Mouse (Mus musculus) G1E (cell line): ENCODE data around the gene Ndufv2. TPM values are rescaled to one million over a fixed set of nuclear protein-coding genes. Genes with fewer than 3 reads are reported as not detected.

Source experiments
- ATAC-seq: 2 replicates; pipeline ENCODE4 v1.8.0; 2016; ENCODE audit warnings: mild to moderate bottlenecking; ENCODE audit not compliant: insufficient number of reproducible peaks, poor library complexity, low FRiP score, severe bottlenecking; ENCODE audit errors: extremely low read depth
- DNase-seq: peaks from one replicate; pipeline ENCODE4 v3.0.0; 2012; ENCODE audit warnings: low spot score
- H3K27me3 ChIP-seq: 2 replicates; pipeline ENCODE4 v1.6.1; 2012; ENCODE audit warnings: mild to moderate bottlenecking, low read length, inconsistent platforms; ENCODE audit not compliant: insufficient read depth
- H3K36me3 ChIP-seq: replicated peaks from 2 replicates; pipeline ENCODE3; 2012; ENCODE audit warnings: mild to moderate bottlenecking, inconsistent platforms
- H3K4me1 ChIP-seq: 2 replicates; pipeline ENCODE4 v1.6.1; 2012; ENCODE audit warnings: low read depth, low read length, inconsistent platforms, mixed read lengths; ENCODE audit not compliant: insufficient read depth
- H3K4me3 ChIP-seq: 2 replicates; pipeline ENCODE4 v1.5.1; 2012; ENCODE audit warnings: low read depth, mild to moderate bottlenecking, inconsistent platforms, low read length, moderate library complexity, mixed read lengths
- H3K9me3 ChIP-seq: replicated peaks from 2 replicates; pipeline ENCODE4 v1.6.1; 2012; ENCODE audit warnings: inconsistent platforms
- CTCF ChIP-seq: IDR thresholded peaks from 2 replicates; pipeline ENCODE4 v1.5.1; 2012; ENCODE audit warnings: low read depth, low read length, inconsistent platforms, mixed read lengths
- GATA1 ChIP-seq: IDR thresholded peaks from 2 replicates; pipeline ENCODE4 v1.6.1; 2012; ENCODE audit warnings: borderline replicate concordance, low read length, inconsistent platforms, mixed read lengths
- GATA2 ChIP-seq: IDR thresholded peaks from 2 replicates; pipeline ENCODE4 v1.6.1; 2012; ENCODE audit warnings: low read depth, low read length, inconsistent platforms, borderline replicate concordance
- POLR2AphosphoS5 ChIP-seq: IDR thresholded peaks from 2 replicates; pipeline ENCODE4 v1.6.1; 2012; ENCODE audit warnings: low read depth, low read length, inconsistent platforms; ENCODE audit not compliant: insufficient replicate concordance
- TAL1 ChIP-seq: conservative IDR thresholded peaks from 2 replicates; pipeline ENCODE4 v1.6.1; 2012; ENCODE audit warnings: low read depth, low read length, inconsistent platforms, mixed read lengths
- polyA plus RNA-seq: library from polyadenylated mRNA; stranded (reverse); fragments of >175 nt; gene quantifications from 2 replicates; pipeline ENCODE4 v1.2.3, GENCODE M21; 2012
- total RNA-seq, 2 experiments: library from RNA; stranded (forward) in 1 of 2; stranded (reverse) in 1 of 2; fragments of 200-1000 nt in 1 of 2; fragments of >200 nt in 1 of 2; fragmentation: Nextera tagmentation in 1 of 2; gene quantifications; 2 replicates each; pipeline ENCODE4 v1.2.3; 2014 to 2017

The Ndufv2 gene
- total and polyA plus RNA-seq, 3 experiments = 115 to 216 (median 133) TPM

DNA sequence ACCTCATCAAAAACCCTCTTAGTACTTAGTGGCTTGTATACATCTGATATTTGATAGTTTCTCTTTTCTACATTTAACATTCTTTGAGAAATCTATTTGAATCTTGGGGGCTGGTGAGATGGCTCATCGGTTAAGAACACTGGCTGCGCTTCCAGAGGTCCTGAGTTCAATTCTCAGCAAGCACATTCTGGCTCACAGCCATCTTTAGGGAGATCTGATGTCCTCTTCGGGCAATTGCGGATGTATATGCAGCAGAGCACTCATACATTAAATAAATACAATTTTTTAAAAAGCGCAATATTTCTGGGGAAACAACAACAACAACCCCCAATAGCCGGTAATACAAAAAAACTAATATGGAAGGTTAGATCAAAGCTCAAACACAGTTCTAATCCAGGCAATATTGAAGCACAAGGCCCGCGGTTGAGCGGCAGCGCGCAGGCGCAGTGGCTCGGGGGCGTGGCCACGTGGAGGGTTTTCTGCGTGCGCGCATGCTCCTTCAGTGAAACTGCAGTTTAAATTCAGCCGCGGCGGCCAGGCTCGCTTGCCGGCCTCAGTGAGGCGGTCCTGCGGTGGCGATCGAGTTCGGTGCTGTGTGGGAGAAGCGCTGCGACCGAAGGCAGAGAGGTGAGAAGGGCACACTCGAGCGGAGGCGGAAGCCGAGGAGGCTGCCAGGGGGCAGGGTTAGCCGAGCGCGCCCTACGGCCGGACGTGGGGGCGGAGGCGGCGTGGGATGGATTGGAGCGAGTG is 21.9 kb upstream of the Ndufv2 start, which contains the start of gene Ddx11:
Gene Ddx11 (plus strand): TSS at position 455 of the 750 bp plus-strand sequence.
- Histone ChIP-seq H3K36me3 (peaks cover 60% of the 10 kb centered on the region), H3K27me3 (no peaks in the 10 kb centered on the region), H3K9me3 (no peaks in the 10 kb centered on the region), H3K4me3 (peak within 1 kb of the TSS; percentile 85), H3K4me1 (peaks cover 46% of the 10 kb centered on the region)
- TF ChIP-seq GATA1 (no peak), POLR2AphosphoS5 (no peak), CTCF (no peak), GATA2 (no peak), TAL1 (no peak)
- ATAC-seq (peak; percentile 77), DNase-seq (peak; percentile 85)

GRCm38 (mm10) chr17:66120701-66121100 is 19.3 kb upstream of the Ndufv2 start:
- no peaks in the 10 kb centered on the region for H3K9me3 ChIP-seq
- TF ChIP-seq CTCF = no peak
- no peak for TF ChIP-seq TAL1
- no peak for TF ChIP-seq POLR2AphosphoS5
- no peak for TF ChIP-seq GATA1
- no peak for TF ChIP-seq GATA2
- DNase-seq (no peak), ATAC-seq (no peak)
- peaks cover 31% of the 10 kb centered on the region for H3K4me1 ChIP-seq
- no peaks in the 10 kb centered on the region for H3K27me3 ChIP-seq
- peaks cover 63% of the 10 kb centered on the region for H3K36me3 ChIP-seq
- H3K4me3 ChIP-seq = no peak overlapping the region

DNA sequence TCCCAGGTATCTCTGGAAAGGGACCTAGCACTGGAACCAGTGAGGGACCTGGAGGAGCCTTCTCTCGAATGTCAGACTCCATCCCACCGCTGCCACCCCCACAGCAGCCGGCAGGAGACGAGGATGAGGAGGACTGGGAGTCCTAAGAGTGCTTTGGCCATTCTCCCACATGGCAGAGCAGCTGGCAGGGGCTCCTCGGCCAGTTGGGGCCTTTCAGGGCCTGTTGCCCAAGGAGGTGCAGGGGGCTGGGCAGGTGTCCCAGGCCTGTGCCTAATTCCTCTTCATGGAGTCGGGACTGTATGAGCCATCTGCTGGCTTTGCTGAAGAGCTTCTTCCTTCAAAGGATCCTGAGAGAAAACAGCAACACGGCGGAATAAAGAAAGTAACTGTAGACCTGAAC is 17.6 kb upstream of the Ndufv2 start:
- Histone ChIP-seq H3K4me1 (peaks cover 21% of the 10 kb centered on the region), H3K36me3 (peaks cover 73% of the 10 kb centered on the region), H3K4me3 (no peak overlapping the region), H3K27me3 (no peaks in the 10 kb centered on the region), H3K9me3 (no peaks in the 10 kb centered on the region)
- ATAC-seq (no peak), DNase-seq (no peak)
- TF ChIP-seq POLR2AphosphoS5 = no peak
- no peak for TF ChIP-seq GATA2
- TF ChIP-seq GATA1 = no peak
- no peak for TF ChIP-seq CTCF
- no peak for TF ChIP-seq TAL1

DNA sequence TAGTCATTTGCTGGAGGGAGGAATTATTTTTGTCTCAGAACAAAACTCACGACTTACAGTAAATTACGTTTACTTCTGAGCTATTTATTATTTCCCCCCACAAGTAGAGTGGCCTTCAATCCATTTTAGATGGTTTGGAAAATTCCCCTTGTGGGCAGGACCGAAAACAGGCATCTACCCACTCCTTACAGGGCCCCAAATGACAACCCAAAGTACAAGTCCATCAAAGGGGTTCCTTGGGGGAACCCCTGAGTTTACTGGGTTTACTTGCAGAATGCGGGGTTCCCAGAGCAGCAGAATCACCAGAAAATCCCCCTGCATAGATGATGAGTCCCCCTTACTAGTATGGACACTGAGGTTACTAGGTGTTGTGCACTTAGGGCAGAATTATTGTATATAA is 10.8 kb upstream of the Ndufv2 start:
- H3K36me3 ChIP-seq = peaks cover 41% of the 10 kb centered on the region
- ATAC-seq (no peak), DNase-seq (no peak)
- H3K27me3 ChIP-seq = no peaks in the 10 kb centered on the region
- no peaks in the 10 kb centered on the region for H3K9me3 ChIP-seq
- peak overlapping the region; percentile 94 for H3K4me3 ChIP-seq
- TF ChIP-seq GATA2 = no peak
- no peak for TF ChIP-seq POLR2AphosphoS5
- no peak for TF ChIP-seq CTCF
- H3K4me1 ChIP-seq = peaks cover 45% of the 10 kb centered on the region

GRCm38 (mm10) chr17:66111402-66111959 is 10.1 kb upstream of the Ndufv2 start, which contains the start of gene Washc1:
Gene Washc1, plus strand, starts transcription at chr17:66111545.
- peaks cover 34% of the 10 kb centered on the region for H3K36me3 ChIP-seq
- no peaks in the 10 kb centered on the region for H3K27me3 ChIP-seq
- DNase-seq (peak; percentile 90), ATAC-seq (peak; percentile 94)
- H3K4me3 ChIP-seq = peak within 1 kb of the TSS; percentile 94
- H3K4me1 ChIP-seq = peaks cover 49% of the 10 kb centered on the region
- no peaks in the 10 kb centered on the region for H3K9me3 ChIP-seq
- TF ChIP-seq POLR2AphosphoS5 = no peak
- TF ChIP-seq CTCF = no peak
- TF ChIP-seq GATA2 = no peak
- TF ChIP-seq TAL1 = no peak
- no peak for TF ChIP-seq GATA1

DNA sequence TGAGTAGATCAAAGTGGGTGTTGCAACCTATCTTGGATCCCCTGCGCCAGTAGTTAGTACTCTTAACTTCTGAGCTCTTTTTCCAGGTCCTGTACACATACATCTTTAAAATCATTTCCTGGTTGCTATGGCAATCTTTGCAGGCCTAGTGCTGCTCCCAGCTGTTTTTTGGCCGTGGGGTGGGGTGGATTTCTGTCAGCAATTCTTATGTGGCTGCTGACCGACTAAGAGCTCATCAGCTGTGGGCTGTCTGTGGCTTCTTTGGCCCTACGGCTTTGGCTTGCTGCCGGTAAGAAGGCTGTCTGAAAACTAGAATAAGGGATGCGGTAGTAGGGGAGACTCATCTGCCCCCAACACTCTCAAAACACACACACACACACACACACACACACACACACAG is 9.4 kb upstream of the Ndufv2 start:
- Histone ChIP-seq H3K27me3 (no peaks in the 10 kb centered on the region), H3K4me1 (peaks cover 50% of the 10 kb centered on the region), H3K4me3 (peak overlapping the region; percentile 94), H3K9me3 (no peaks in the 10 kb centered on the region), H3K36me3 (peaks cover 26% of the 10 kb centered on the region)
- ATAC-seq (no peak), DNase-seq (no peak)
- TF ChIP-seq POLR2AphosphoS5 = no peak
- no peak for TF ChIP-seq CTCF
- TF ChIP-seq GATA1 = no peak
